In the genomic region with DNA sequence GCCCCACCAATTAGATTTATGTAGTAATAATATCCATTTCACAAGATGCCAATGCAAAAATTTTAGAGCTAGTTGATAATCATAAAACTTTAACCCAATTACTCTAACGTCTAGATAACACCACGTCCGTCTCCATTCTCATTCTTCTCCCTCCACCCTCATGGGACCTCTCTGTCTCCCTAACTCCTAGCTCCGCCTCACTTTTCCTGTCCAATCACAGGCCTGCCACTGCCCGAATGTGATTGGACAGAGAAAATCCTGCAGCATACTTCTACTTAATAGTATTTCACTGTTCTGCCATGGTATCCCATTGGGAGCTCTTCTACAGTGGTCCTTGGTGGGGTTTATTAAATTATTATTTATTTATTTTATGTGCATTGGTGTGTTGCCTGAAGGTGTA, we compare ENCODE assay signal across 27 mouse cellular contexts. TPM values are rescaled to one million over a fixed set of nuclear protein-coding genes. Genes with fewer than 3 reads are reported as not detected.
"Had no signal": no experiment of that assay in that cellular context is flagged by ENCODE, and none has a peak within 500 bp of the region (broad histone marks: within the 10 kb centered on the region; RNA-seq: fewer than 3 reads in every experiment).

No protein-coding gene starts in this region.

- DNase-seq: gastrocnemius, adult 2 months; gastrocnemius, postnatal 10 days; gastrocnemius, postnatal 25 days; heart, adult 2 months; heart, postnatal 10 days; heart, postnatal 4 days; kidney, adult 18-20 months; kidney, adult 8-10 months; kidney, postnatal 10 days; kidney, postnatal 25 days; kidney, postnatal 4 days; liver; liver, embryonic 13.5 days had no signal

- H3K27me3 ChIP-seq: liver, embryonic 13.5 days; liver, embryonic 15.5 days had no signal

- H3K36me3 ChIP-seq: hindbrain, embryonic 10.5 days; hindbrain, embryonic 12.5 days; intestine, embryonic 15.5 days; limb, embryonic 10.5 days; limb, embryonic 12.5 days; liver, embryonic 13.5 days; liver, embryonic 15.5 days had no signal

- H3K4me3 ChIP-seq: gastrocnemius, adult 2 months; heart, adult 2 months; hindbrain, embryonic 10.5 days; hindbrain, embryonic 12.5 days; intestine, embryonic 15.5 days; layer of hippocampus, adult 2 months; left cerebral cortex, adult 2 months; limb, embryonic 10.5 days; limb, embryonic 12.5 days; liver, embryonic 13.5 days; liver, embryonic 15.5 days had no signal

- H3K4me2 ChIP-seq: heart, embryonic 11.5 days; hindbrain, embryonic 12.5 days; hindbrain, embryonic 14.5 days; intestine, embryonic 15.5 days; limb, embryonic 12.5 days; liver, embryonic 11.5 days; liver, embryonic 13.5 days; liver, embryonic 15.5 days had no signal

- ATAC-seq: hindbrain, embryonic 16.5 days; inflammation-experienced regulatory T-cells, adult 6 months; intestine, embryonic 15.5 days; intestine, postnatal 0 days had no signal

- H3K27ac ChIP-seq: gastrocnemius, adult 2 months; heart, adult 2 months; hindbrain, embryonic 10.5 days; hindbrain, embryonic 12.5 days; hindbrain, embryonic 14.5 days; intestine, embryonic 15.5 days; layer of hippocampus, adult 2 months; left cerebral cortex, adult 2 months; limb, embryonic 10.5 days; limb, embryonic 12.5 days; liver, embryonic 13.5 days; liver, embryonic 15.5 days had no signal

- H3K9me3 ChIP-seq: hindbrain, embryonic 10.5 days; intestine, embryonic 15.5 days; limb, embryonic 10.5 days; liver, embryonic 13.5 days; liver, embryonic 15.5 days had no signal

- H3K9ac ChIP-seq: hindbrain, embryonic 12.5 days; hindbrain, embryonic 14.5 days; intestine, embryonic 15.5 days; limb, embryonic 12.5 days; liver, embryonic 13.5 days; liver, embryonic 15.5 days had no signal

RNA-seq across cellular contexts. Expression of gene Opn4, which starts 57.2 kb away (rescaled TPM):
- polyA plus RNA-seq: hindbrain, embryonic 10.5 days; hindbrain, embryonic 12.5 days; hindbrain, embryonic 14.5 days; hindbrain, embryonic 16.5 days; inflammation-experienced regulatory T-cells, adult 6 months; intestine, embryonic 15.5 days; limb, embryonic 10.5 days; liver, embryonic 11.5 days; liver, embryonic 13.5 days; liver, embryonic 15.5 days had no signal
